14 mouse cellular contexts compared by ENCODE assay signal in genomic region chr10:126734661-126735060, GRCm38 (mm10).
"Had no signal": no experiment of that assay in that cellular context is flagged by ENCODE, and none has a peak within 500 bp of the region (broad histone marks: within the 10 kb centered on the region; RNA-seq: fewer than 3 reads in every experiment).

No protein-coding gene starts in this region.

- H3K4me1 ChIP-seq: limb, embryonic 12.5 days; midbrain, embryonic 10.5 days; neural tube, embryonic 13.5 days had no signal

- H3K27ac ChIP-seq: left cerebral cortex, adult 2 months; limb, embryonic 12.5 days; midbrain, embryonic 10.5 days; neural tube, embryonic 13.5 days had no signal

- H3K4me3 ChIP-seq: left cerebral cortex, adult 2 months; limb, embryonic 12.5 days; midbrain, embryonic 10.5 days; neural tube, embryonic 13.5 days had no signal

- H3K4me2 ChIP-seq: limb, embryonic 12.5 days; lung, embryonic 14.5 days; neural tube, embryonic 13.5 days had no signal

- H3K36me3 ChIP-seq: limb, embryonic 12.5 days; midbrain, embryonic 10.5 days; neural tube, embryonic 13.5 days had no signal

- H3K9ac ChIP-seq: limb, embryonic 12.5 days; lung, embryonic 14.5 days; neural tube, embryonic 13.5 days had no signal

- H3K27me3 ChIP-seq: limb, embryonic 12.5 days; neural tube, embryonic 13.5 days had no signal

- ATAC-seq: intestine, embryonic 16.5 days had no signal

- H3K9me3 ChIP-seq: limb, embryonic 12.5 days; midbrain, embryonic 10.5 days; neural tube, embryonic 13.5 days had no signal

- DNase-seq: kidney, adult 2 months; kidney, postnatal 10 days; lung, embryonic 14.5 days; lung, postnatal 10 days; lung, postnatal 4 days; midbrain, embryonic 14.5 days; right cerebral cortex, adult 18-20 months; right cerebral cortex, postnatal 25 days; thymus, postnatal 36 days had no signal
